Mouse (Mus musculus) embryo, embryonic 10.5 days (tissue): ENCODE results near the gene Pfpl.

Experiments
- DNase-seq: peaks from one replicate; pipeline ENCODE4 v3.0.0-alpha.2; 2015; ENCODE audit warnings: low spot score

The Pfpl gene

GRCm38 (mm10) chr19:12464674-12465073 lies 37.0 kb downstream of the Pfpl start:
- no peak for DNase-seq

GRCm38 (mm10) chr19:12465530-12466144 lies 37.9 kb downstream of the Pfpl start:
- DNase-seq: no peak

GRCm38 (mm10) chr19:12466204-12466603 lies 38.5 kb downstream of the Pfpl start:
- peak; percentile 75 for DNase-seq

- peak; percentile 63 for DNase-seq
Observed at GRCm38 (mm10) chr19:12467436-12467835, 39.7 kb downstream of the Pfpl start.

GRCm38 (mm10) chr19:12471866-12472265 lies 44.2 kb downstream of the Pfpl start:
- no peak for DNase-seq

- DNase-seq: no peak
Observed at GRCm38 (mm10) chr19:12472381-12472976, 44.8 kb downstream of the Pfpl start.

GRCm38 (mm10) chr19:12473201-12473641 lies 45.5 kb downstream of the Pfpl start:
- DNase-seq: no peak

GRCm38 (mm10) chr19:12473951-12474350 lies 46.2 kb downstream of the Pfpl start:
- no peak for DNase-seq

- DNase-seq: no peak
Observed at GRCm38 (mm10) chr19:12475380-12476250, 47.9 kb downstream of the Pfpl start.

- no peak for DNase-seq
Observed at GRCm38 (mm10) chr19:12476721-12477270, 49.1 kb downstream of the Pfpl start.

GRCm38 (mm10) chr19:12478369-12478768 lies 50.7 kb downstream of the Pfpl start:
- DNase-seq: no peak
